Mouse (Mus musculus) forebrain, embryonic 15.5 days (tissue): ENCODE results near the gene Nop16. TPM values are rescaled to one million over a fixed set of nuclear protein-coding genes. Genes with fewer than 3 reads are reported as not detected.
A peak's percentile ranks its signal among the peaks of the same experiment; 100 is the strongest.

Experiments used
- ATAC-seq: fragments of 200-750 bp; cut with Nextera tagmentation; replicated peaks from 2 replicates; pipeline ENCODE4 v1.8.0; 2017; ENCODE audit warnings: mild to moderate bottlenecking, moderate TSS enrichment, moderate library complexity
- H3K27ac ChIP-seq: fragments of 300-500 bp; sonication (generic); replicated peaks from 2 replicates; pipeline ENCODE4 v1.5.1; 2015; ENCODE audit warnings: mild to moderate bottlenecking, inconsistent platforms
- H3K27me3 ChIP-seq: fragments of 300-500 bp; sonication (generic); 2 replicates; pipeline ENCODE4 v1.6.1; 2015; ENCODE audit warnings: inconsistent platforms
- H3K36me3 ChIP-seq: fragments of 300-500 bp; sonication (generic); 2 replicates; pipeline ENCODE4 v1.6.1; 2015; ENCODE audit warnings: mild to moderate bottlenecking, inconsistent platforms
- H3K4me1 ChIP-seq: fragments of 300-500 bp; sonication (generic); 2 replicates; pipeline ENCODE4 v1.6.1; 2015; ENCODE audit warnings: inconsistent platforms
- H3K4me2 ChIP-seq: fragments of 300-500 bp; sonication (generic); replicated peaks from 2 replicates; pipeline ENCODE4 v1.6.1; 2015; ENCODE audit warnings: mild to moderate bottlenecking, inconsistent platforms
- H3K4me3 ChIP-seq: fragments of 300-500 bp; sonication (generic); 2 replicates; pipeline ENCODE4 v1.5.1; 2015; ENCODE audit warnings: mild to moderate bottlenecking, inconsistent platforms
- H3K9ac ChIP-seq: fragments of 300-500 bp; sonication (generic); replicated peaks from 2 replicates; pipeline ENCODE4 v1.6.1; 2015; ENCODE audit warnings: mild to moderate bottlenecking, inconsistent platforms
- H3K9me3 ChIP-seq: fragments of 300-500 bp; sonication (generic); 2 replicates; pipeline ENCODE4 v1.6.1; 2016; ENCODE audit warnings: inconsistent platforms
- WGBS: fragments of 180-500 bp; shearing (Covaris S2); methylation state at CpG from one replicate; pipeline ENCODE4 v1.1.7; 2015; ENCODE audit warnings: mixed read lengths; 5-methylcytosine and 5-hydroxymethylcytosine counted together
- polyA plus RNA-seq: library from polyadenylated mRNA; unstranded; fragments of >200 nt; fragmentation: Nextera tagmentation; extraction: Ambion mirVana; gene quantifications from 2 replicates; pipeline ENCODE4 v1.2.1, GENCODE M21; 2015

Gene Nop16
- polyA plus RNA-seq, 1 experiment from 2014 or later, result 57.8 TPM

GRCm38 (mm10) chr13:54609301-54609700, 19.4 kb upstream of the Nop16 start:
- Histone ChIP-seq H3K27ac (no peak overlapping the region), H3K27me3 (no peaks in the 10 kb centered on the region), H3K4me3 (0 out of 2 replicates have a peak overlapping the region, but pooled peaks have one; percentile 1), H3K9me3 (no peaks in the 10 kb centered on the region), H3K4me1 (peaks cover 30% of the 10 kb centered on the region), H3K4me2 (peak overlapping the region; percentile 28; the same call in 1 of the 2 replicates), H3K9ac (0 out of 2 replicates have a peak overlapping the region, but pooled peaks have one; percentile 25), H3K36me3 (peaks cover 4% of the 10 kb centered on the region; the same call in 1 of the 2 replicates)
- WGBS, result 6% methylated on average over 1 of the region's 1 CpGs
- ATAC-seq, result no peak

GRCm38 (mm10) chr13:54608666-54609065, 18.8 kb upstream of the Nop16 start:
- H3K4me1 ChIP-seq, result peaks cover 30% of the 10 kb centered on the region
- H3K27me3 ChIP-seq, result no peaks in the 10 kb centered on the region
- 8% methylated on average over 8 of the region's 8 CpGs for WGBS
- no peak for ATAC-seq
- H3K36me3 ChIP-seq, result peaks cover 4% of the 10 kb centered on the region; the same call in 1 of the 2 replicates
- H3K9ac ChIP-seq, result peak overlapping the region; percentile 25; the same call in 1 of the 2 replicates
- 0 out of 2 replicates have a peak overlapping the region, but pooled peaks have one; percentile 1 for H3K4me3 ChIP-seq
- no peak overlapping the region for H3K27ac ChIP-seq
- H3K9me3 ChIP-seq, result no peaks in the 10 kb centered on the region
- peak overlapping the region; percentile 28 for H3K4me2 ChIP-seq

GRCm38 (mm10) chr13:54608002-54608401, 18.1 kb upstream of the Nop16 start:
- Histone ChIP-seq H3K4me2 (no peak overlapping the region), H3K27ac (no peak overlapping the region), H3K9me3 (no peaks in the 10 kb centered on the region), H3K9ac (no peak overlapping the region), H3K4me3 (no peak overlapping the region), H3K4me1 (peaks cover 30% of the 10 kb centered on the region), H3K27me3 (no peaks in the 10 kb centered on the region), H3K36me3 (peaks cover 4% of the 10 kb centered on the region; the same call in 1 of the 2 replicates)
- no peak for ATAC-seq
- 80% methylated on average over 3 of the region's 3 CpGs for WGBS

GRCm38 (mm10) chr13:54607204-54607603, 17.3 kb upstream of the Nop16 start:
- no peak overlapping the region for H3K27ac ChIP-seq
- H3K9me3 ChIP-seq, result no peaks in the 10 kb centered on the region
- H3K9ac ChIP-seq, result no peak overlapping the region
- H3K4me1 ChIP-seq, result peaks cover 30% of the 10 kb centered on the region
- H3K27me3 ChIP-seq, result no peaks in the 10 kb centered on the region
- H3K4me3 ChIP-seq, result no peak overlapping the region
- 68% methylated on average over 5 of the region's 5 CpGs for WGBS
- no peak for ATAC-seq
- peaks cover 4% of the 10 kb centered on the region; the same call in 1 of the 2 replicates for H3K36me3 ChIP-seq
- no peak overlapping the region for H3K4me2 ChIP-seq

- Histone ChIP-seq H3K9ac (no peak overlapping the region), H3K36me3 (peaks cover 4% of the 10 kb centered on the region; the same call in 1 of the 2 replicates), H3K27ac (no peak overlapping the region), H3K4me1 (peaks cover 19% of the 10 kb centered on the region), H3K4me3 (no peak overlapping the region), H3K9me3 (no peaks in the 10 kb centered on the region), H3K4me2 (no peak overlapping the region), H3K27me3 (no peaks in the 10 kb centered on the region)
- ATAC-seq, result no peak
- 85% methylated on average over 5 of the region's 5 CpGs for WGBS
Observed at GRCm38 (mm10) chr13:54605426-54605825, 15.5 kb upstream of the Nop16 start.

GRCm38 (mm10) chr13:54604221-54604620, 14.3 kb upstream of the Nop16 start:
- Histone ChIP-seq H3K27me3 (no peaks in the 10 kb centered on the region), H3K4me1 (peaks cover 12% of the 10 kb centered on the region), H3K27ac (no peak overlapping the region), H3K4me2 (no peak overlapping the region), H3K4me3 (no peak overlapping the region), H3K36me3 (peaks cover 10% of the 10 kb centered on the region; the same call in 1 of the 2 replicates), H3K9me3 (no peaks in the 10 kb centered on the region), H3K9ac (no peak overlapping the region)
- no peak for ATAC-seq
- WGBS, result 36% methylated on average over 4 of the region's 4 CpGs

- Histone ChIP-seq H3K4me1 (peaks cover 5% of the 10 kb centered on the region; the same call in 1 of the 2 replicates), H3K9ac (no peak overlapping the region), H3K4me3 (no peak overlapping the region), H3K36me3 (peaks cover 12% of the 10 kb centered on the region; the same call in 1 of the 2 replicates), H3K9me3 (no peaks in the 10 kb centered on the region), H3K27ac (no peak overlapping the region), H3K27me3 (no peaks in the 10 kb centered on the region), H3K4me2 (no peak overlapping the region)
- no peak for ATAC-seq
Observed at GRCm38 (mm10) chr13:54603501-54603900, 13.6 kb upstream of the Nop16 start.

GRCm38 (mm10) chr13:54602639-54603111, 12.8 kb upstream of the Nop16 start:
- ATAC-seq, result no peak
- no peak overlapping the region for H3K27ac ChIP-seq

GRCm38 (mm10) chr13:54598622-54599143, 8.8 kb upstream of the Nop16 start:
- no peaks in the 10 kb centered on the region for H3K27me3 ChIP-seq
- H3K4me1 ChIP-seq, result peaks cover 5% of the 10 kb centered on the region
- 87% methylated on average over 12 of the region's 12 CpGs for WGBS
- H3K4me3 ChIP-seq, result no peak overlapping the region
- no peaks in the 10 kb centered on the region for H3K9me3 ChIP-seq
- no peak overlapping the region for H3K27ac ChIP-seq
- H3K36me3 ChIP-seq, result peaks cover 11% of the 10 kb centered on the region; the same call in 1 of the 2 replicates
- no peak for ATAC-seq
- no peak overlapping the region for H3K9ac ChIP-seq
- H3K4me2 ChIP-seq, result no peak overlapping the region

More at GRCm38 (mm10) chr13:54602639-54603111, 12.8 kb upstream of the Nop16 start:
- Histone ChIP-seq H3K4me3 (no peak overlapping the region), H3K27me3 (no peaks in the 10 kb centered on the region), H3K4me1 (no peaks in the 10 kb centered on the region), H3K9ac (no peak overlapping the region), H3K9me3 (no peaks in the 10 kb centered on the region), H3K4me2 (no peak overlapping the region), H3K36me3 (peaks cover 14% of the 10 kb centered on the region; the same call in 1 of the 2 replicates)
- 65% methylated on average over 3 of the region's 3 CpGs for WGBS

- Histone ChIP-seq H3K27ac (0 out of 2 replicates have a peak overlapping the region, but pooled peaks have one; percentile 19), H3K36me3 (peaks cover 13% of the 10 kb centered on the region; the same call in 1 of the 2 replicates), H3K4me3 (no peak overlapping the region), H3K9me3 (no peaks in the 10 kb centered on the region), H3K27me3 (no peaks in the 10 kb centered on the region), H3K4me2 (no peak overlapping the region), H3K9ac (no peak overlapping the region), H3K4me1 (peaks cover 9% of the 10 kb centered on the region)
- no peak for ATAC-seq
- 67% methylated on average over 5 of the region's 5 CpGs for WGBS
Observed at GRCm38 (mm10) chr13:54596870-54597269, 7.0 kb upstream of the Nop16 start.

- Histone ChIP-seq H3K4me2 (no peak overlapping the region), H3K9me3 (no peaks in the 10 kb centered on the region), H3K36me3 (peaks cover 13% of the 10 kb centered on the region; the same call in 1 of the 2 replicates), H3K4me3 (no peak overlapping the region), H3K27me3 (no peaks in the 10 kb centered on the region), H3K9ac (0 out of 2 replicates have a peak overlapping the region, but pooled peaks have one; percentile 8), H3K4me1 (peaks cover 16% of the 10 kb centered on the region), H3K27ac (0 out of 2 replicates have a peak overlapping the region, but pooled peaks have one; percentile 19)
- no peak for ATAC-seq
- 76% methylated on average over 8 of the region's 8 CpGs for WGBS
Observed at GRCm38 (mm10) chr13:54596107-54596690, 6.3 kb upstream of the Nop16 start.

GRCm38 (mm10) chr13:54593617-54594016, 3.7 kb upstream of the Nop16 start:
- Histone ChIP-seq H3K9me3 (no peaks in the 10 kb centered on the region), H3K36me3 (peaks cover 5% of the 10 kb centered on the region; the same call in 1 of the 2 replicates), H3K9ac (no peak overlapping the region), H3K27ac (no peak overlapping the region), H3K4me2 (no peak overlapping the region), H3K4me1 (peaks cover 33% of the 10 kb centered on the region), H3K27me3 (no peaks in the 10 kb centered on the region), H3K4me3 (no peak overlapping the region)
- WGBS, result 92% methylated on average over 11 of the region's 11 CpGs
- no peak for ATAC-seq
